8 mouse cellular contexts compared by ENCODE assay signal in genomic region chr10:42251203-42251602, GRCm38 (mm10). TPM values are rescaled to one million over a fixed set of nuclear protein-coding genes. Genes with fewer than 3 reads are reported as not detected.
DNase-seq lines count a peak whose midpoint lies in the region; ATAC-seq and TF ChIP-seq lines count a peak whose summit lies in the region.

No protein-coding gene starts in this region.

- ATAC-seq in forebrain, embryonic 14.5 days: no peak
- peak; percentile 83 for ATAC-seq in heart, postnatal 0 days (ENCODE audit: insufficient read depth, low read depth)
- ATAC-seq in liver, embryonic 16.5 days (ENCODE audit: low read depth): peak; percentile 3; the same call in 1 of the 2 replicates
- ATAC-seq in stomach, embryonic 15.5 days (ENCODE audit: insufficient read depth, low FRiP score, low read depth): peak; percentile 54; the same call in 1 of the 2 replicates

- H3K27ac ChIP-seq in forebrain, embryonic 14.5 days (ENCODE audit: low read depth, low read length): no peak overlapping the region
- peak overlapping the region; percentile 87 for H3K27ac ChIP-seq in heart, postnatal 0 days (ENCODE audit: low read depth)
- H3K27ac ChIP-seq in liver, embryonic 16.5 days (ENCODE audit: low read length): peak overlapping the region; percentile 39
- H3K27ac ChIP-seq in stomach, embryonic 15.5 days: peak overlapping the region; percentile 67

- H3K36me3 ChIP-seq in C2C12 (ENCODE audit: control insufficient read depth, insufficient read depth): no peaks in the 10 kb centered on the region
- H3K36me3 ChIP-seq in forebrain, embryonic 14.5 days (ENCODE audit: control insufficient read depth, insufficient read depth, low read length): no peaks in the 10 kb centered on the region
- H3K36me3 ChIP-seq in heart, postnatal 0 days (replicated peaks; ENCODE audit: control insufficient read depth, insufficient read depth, low read length): no peaks in the 10 kb centered on the region
- H3K36me3 ChIP-seq in liver, embryonic 16.5 days (ENCODE audit: control insufficient read depth, insufficient read depth): peaks cover 32% of the 10 kb centered on the region
- no peaks in the 10 kb centered on the region for H3K36me3 ChIP-seq in stomach, embryonic 15.5 days

- H3ac ChIP-seq in C2C12 (ENCODE audit: control insufficient read depth, insufficient read length, low read depth): no peak overlapping the region

- no peaks in the 10 kb centered on the region for H3K79me3 ChIP-seq in C2C12 (ENCODE audit: low read depth)

- TF ChIP-seq EP300 in heart, postnatal 0 days (IDR thresholded peaks at IDR 0.05; ENCODE audit: low read depth): peak; percentile 96

- no peaks in the 10 kb centered on the region; the same call in 1 of the 2 replicates for H3K4me1 ChIP-seq in forebrain, embryonic 14.5 days (ENCODE audit: control insufficient read depth, insufficient read depth, low read length)
- H3K4me1 ChIP-seq in heart, postnatal 0 days (ENCODE audit: control insufficient read depth, insufficient read depth): peaks cover 61% of the 10 kb centered on the region
- peaks cover 83% of the 10 kb centered on the region for H3K4me1 ChIP-seq in liver, embryonic 16.5 days (ENCODE audit: control insufficient read depth, low read depth, low read length)
- H3K4me1 ChIP-seq in stomach, embryonic 15.5 days: peaks cover 41% of the 10 kb centered on the region

- H3K4me2 ChIP-seq in forebrain, embryonic 14.5 days (ENCODE audit: low read length): no peak overlapping the region
- peak overlapping the region; percentile 6; the same call in 1 of the 2 replicates for H3K4me2 ChIP-seq in heart, postnatal 0 days (ENCODE audit: low read depth, low read length)
- H3K4me2 ChIP-seq in liver, embryonic 16.5 days (ENCODE audit: low read depth, low read length): peak overlapping the region; percentile 22; the same call in 1 of the 2 replicates
- H3K4me2 ChIP-seq in stomach, embryonic 15.5 days: no peak overlapping the region

- no peaks in the 10 kb centered on the region for H3K9me3 ChIP-seq in forebrain, embryonic 14.5 days (replicated peaks; ENCODE audit: control insufficient read depth, low read length)
- no peaks in the 10 kb centered on the region for H3K9me3 ChIP-seq in heart, postnatal 0 days (replicated peaks; ENCODE audit: control insufficient read depth, low read length)
- H3K9me3 ChIP-seq in liver, embryonic 16.5 days (replicated peaks; ENCODE audit: control insufficient read depth, low read length): no peaks in the 10 kb centered on the region
- no peaks in the 10 kb centered on the region for H3K9me3 ChIP-seq in stomach, embryonic 15.5 days

- DNase-seq in adrenal gland, postnatal 25 days: peak; percentile 53
- DNase-seq in forebrain, embryonic 14.5 days (ENCODE audit: low spot score): peak; percentile 26
- DNase-seq in heart, postnatal 0 days (ENCODE audit: low spot score): peak; percentile 74
- DNase-seq in kidney, postnatal 36 days: peak; percentile 81 to 96
- DNase-seq in spleen, postnatal 36 days (ENCODE audit: low spot score in 2 of 2): no peak

- WGBS in forebrain, embryonic 14.5 days: 55% methylated on average over 7 of the region's 7 CpGs
- WGBS in heart, postnatal 0 days: 12% methylated on average over 7 of the region's 7 CpGs
- WGBS in liver, embryonic 16.5 days (ENCODE audit: insufficient replicate concordance): 77% methylated on average over 7 of the region's 7 CpGs
- WGBS in stomach, embryonic 15.5 days: 35% methylated on average over 7 of the region's 7 CpGs

- H3K4me3 ChIP-seq in C2C12 (ENCODE audit: insufficient read depth, poor library complexity, severe bottlenecking): peak overlapping the region; percentile 6
- H3K4me3 ChIP-seq in forebrain, embryonic 14.5 days (ENCODE audit: low read depth, low read length): no peak overlapping the region
- no peak overlapping the region for H3K4me3 ChIP-seq in heart, postnatal 0 days (ENCODE audit: low read depth, low read length)
- H3K4me3 ChIP-seq in liver, embryonic 16.5 days (ENCODE audit: low read depth, low read length): no peak overlapping the region
- no peak overlapping the region for H3K4me3 ChIP-seq in stomach, embryonic 15.5 days (replicated peaks)

- no peaks in the 10 kb centered on the region for H3K27me3 ChIP-seq in C2C12 (ENCODE audit: control insufficient read depth, insufficient read depth, insufficient read length)
- H3K27me3 ChIP-seq in forebrain, embryonic 14.5 days (replicated peaks; ENCODE audit: control insufficient read depth, insufficient read depth, low read length): no peaks in the 10 kb centered on the region
- H3K27me3 ChIP-seq in heart, postnatal 0 days (ENCODE audit: control insufficient read depth, insufficient read depth, low read length): no peaks in the 10 kb centered on the region
- no peaks in the 10 kb centered on the region for H3K27me3 ChIP-seq in liver, embryonic 16.5 days (ENCODE audit: control insufficient read depth, insufficient read depth, low read depth, low read length)
- H3K27me3 ChIP-seq in stomach, embryonic 15.5 days (replicated peaks): no peaks in the 10 kb centered on the region

- no peak overlapping the region for H3K9ac ChIP-seq in forebrain, embryonic 14.5 days (ENCODE audit: low read length)
- no peak overlapping the region; the same call in 1 of the 2 replicates for H3K9ac ChIP-seq in heart, postnatal 0 days (replicated peaks; ENCODE audit: low read depth, low read length)
- peak overlapping the region; percentile 33; the same call in 1 of the 2 replicates for H3K9ac ChIP-seq in liver, embryonic 16.5 days (ENCODE audit: low read depth, low read length)
- H3K9ac ChIP-seq in stomach, embryonic 15.5 days: no peak overlapping the region

- H3K79me2 ChIP-seq in C2C12 (ENCODE audit: control insufficient read depth, insufficient read depth): no peaks in the 10 kb centered on the region

- no peak for TF ChIP-seq CTCF in C2C12 (IDR thresholded peaks at IDR 0.05; ENCODE audit: control insufficient read depth, insufficient read depth, insufficient read length)
- no peak for TF ChIP-seq CTCF in heart, postnatal 0 days (IDR thresholded peaks at IDR 0.05; ENCODE audit: low read depth)

TF ChIP-seq in C2C12, 6 proteins besides CTCF, POLR2A, EP300 and RAD21:
- no peak for TF ChIP-seq MAX (IDR thresholded peaks at IDR 0.05)

RNA-seq across cellular contexts. Expression of gene Foxo3, which starts 25.4 kb away (rescaled TPM):
- 4.8 TPM for polyA plus RNA-seq in C2C12 (2012; fragmentation: generic; extraction: Trizol)
- total RNA-seq in adrenal gland, postnatal 25 days (2021): 56.1 and 56.7 TPM in 2 replicates
- polyA plus RNA-seq in forebrain, embryonic 14.5 days (2014; fragmentation: Nextera tagmentation; extraction: Ambion mirVana): 5.4 and 5.6 TPM in 2 replicates
- 51.9 and 70.8 TPM in 2 replicates for total RNA-seq in heart, postnatal 0 days (2014; rRNA removed; ENCODE audit: low replicate concordance)
- 5.4 and 6.5 TPM in 2 replicates for polyA plus RNA-seq in heart, postnatal 0 days (2015; fragmentation: Nextera tagmentation; extraction: Ambion mirVana)
- 12.7 and 13.7 TPM in 2 replicates for polyA plus RNA-seq in liver, embryonic 16.5 days (2015; fragmentation: Nextera tagmentation; extraction: Ambion mirVana)
- 7.4 and 8.7 TPM in 2 replicates for polyA plus RNA-seq in stomach, embryonic 15.5 days (2015; fragmentation: Nextera tagmentation; extraction: Ambion mirVana)

Comparison
In these comparisons a context has a peak if more than half of its experiments do, and no peak if none do; other contexts are left out.
1. DNase-seq: peak in adrenal gland, postnatal 25 days (single experiment), forebrain, embryonic 14.5 days (single experiment), heart, postnatal 0 days (single experiment) and kidney, postnatal 36 days (2 of 2); none in spleen, postnatal 36 days (0 of 2).
2. H3K4me2 ChIP-seq: peak in heart, postnatal 0 days (single experiment) and liver, embryonic 16.5 days (single experiment); none in forebrain, embryonic 14.5 days (single experiment) and stomach, embryonic 15.5 days (single experiment).